Mouse (Mus musculus) limb, embryonic 11.5 days (tissue): Measurements from ENCODE around the gene Ldlr. TPM values are rescaled to one million over a fixed set of nuclear protein-coding genes. Genes with fewer than 3 reads are reported as not detected.

ENCODE experiments used
- polyA plus RNA-seq: library from polyadenylated mRNA; unstranded; fragments of >200 nt; fragmentation: Nextera tagmentation; extraction: Ambion mirVana; gene quantifications from 2 replicates; pipeline ENCODE4 v1.2.1, GENCODE M21; 2014

Gene Ldlr
- polyA plus RNA-seq, 1 experiment from 2014 or later: 15.2 TPM

Other genes starting within 250 kb of the Ldlr start
- 97.0 and 99.6 TPM in 2 replicates for gene Tmed1, start 213.2 kb upstream of the Ldlr start, polyA plus RNA-seq
- gene AB124611, start 197.3 kb upstream of the Ldlr start, polyA plus RNA-seq: 2.5 and 3.2 TPM in 2 replicates
- 78.9 and 93.7 TPM in 2 replicates for gene Carm1, start 176.6 kb upstream of the Ldlr start, polyA plus RNA-seq
- 44.1 and 44.9 TPM in 2 replicates for gene Timm29, start 130.8 kb upstream of the Ldlr start, polyA plus RNA-seq
- 14.0 and 18.0 TPM in 2 replicates for gene Yipf2, start 130.7 kb upstream of the Ldlr start, polyA plus RNA-seq
- 143 and 155 TPM in 2 replicates for gene Smarca4, start 107.3 kb upstream of the Ldlr start, polyA plus RNA-seq
- 176 and 183 TPM in 2 replicates for gene Spc24, start 36.8 kb downstream of the Ldlr start, polyA plus RNA-seq
- gene Kank2, start 75.3 kb downstream of the Ldlr start, polyA plus RNA-seq: 11.6 and 12.7 TPM in 2 replicates
- 0.64 and 0.82 TPM in 2 replicates for gene Angptl8, start 112.0 kb downstream of the Ldlr start, polyA plus RNA-seq
- gene Dock6, start 129.2 kb downstream of the Ldlr start, polyA plus RNA-seq: 37.4 and 42.7 TPM in 2 replicates
- 4.9 and 5.2 TPM in 2 replicates for gene Rab3d, start 194.7 kb downstream of the Ldlr start, polyA plus RNA-seq
- gene Ccdc159, start 204.0 kb downstream of the Ldlr start, polyA plus RNA-seq: 3.5 and 4.8 TPM in 2 replicates
- 29.7 and 29.9 TPM in 2 replicates for gene Tmem205, start 204.1 kb downstream of the Ldlr start, polyA plus RNA-seq
- 6.6 and 8.2 TPM in 2 replicates for gene Plppr2, start 213.6 kb downstream of the Ldlr start, polyA plus RNA-seq
- gene Swsap1, start 232.3 kb downstream of the Ldlr start, polyA plus RNA-seq: 17.4 and 20.0 TPM in 2 replicates
- 4.9 and 5.8 TPM in 2 replicates for gene Epor, start 240.0 kb downstream of the Ldlr start, polyA plus RNA-seq